Mouse (Mus musculus) cerebellum, postnatal 14 days (tissue): ENCODE data around the gene Trpc5os.

Source experiments
- DNase-seq, 2 experiments: peaks; one replicate each; pipeline ENCODE4 v3.0.0; 2021; ENCODE audit warnings: mixed read lengths in 2 of 2

Trpc5os gene

DNA sequence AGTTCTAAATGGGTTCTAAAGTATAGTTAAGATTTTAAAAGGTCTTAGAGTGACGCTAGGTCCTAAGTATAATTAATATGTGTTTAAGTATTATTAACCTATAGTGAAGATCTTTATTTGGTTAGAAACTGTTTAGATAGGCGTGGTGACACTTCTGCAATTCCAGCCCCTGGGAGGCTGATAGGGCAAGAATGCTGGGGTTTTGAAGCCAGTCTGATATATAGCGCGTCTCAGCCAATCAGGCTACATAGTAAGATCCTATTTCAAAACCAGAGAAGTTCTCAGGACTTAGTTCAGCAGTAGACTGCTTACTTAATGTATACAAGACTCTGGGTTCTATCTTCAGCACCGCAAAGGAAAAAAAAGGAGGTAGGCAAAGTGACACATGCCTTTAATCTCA, at the start of gene Trpc5os:
TSS of gene Trpc5os (plus strand) at position 301 of the 400 bp plus-strand sequence.
- DNase-seq: no peak

DNA sequence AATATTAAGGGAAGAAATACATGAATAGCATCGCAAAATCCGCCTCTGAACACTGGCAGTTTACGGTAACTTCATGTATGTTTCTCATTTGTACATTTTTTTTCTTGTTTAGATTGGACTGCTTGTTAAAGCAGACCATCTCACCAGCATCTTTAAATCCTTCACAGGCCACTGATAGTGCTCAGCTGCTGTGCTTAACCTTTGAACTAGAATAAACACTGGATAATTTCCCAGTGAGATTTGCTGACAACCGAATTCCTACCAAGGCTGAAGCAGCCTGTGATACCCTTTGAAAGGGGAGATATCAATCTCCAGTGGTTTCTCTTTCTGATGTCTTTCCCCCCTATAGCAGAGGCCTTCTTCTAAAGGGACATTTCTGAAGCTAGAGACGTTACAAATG, 48.3 kb upstream of the Trpc5os start:
- DNase-seq: no peak

DNA sequence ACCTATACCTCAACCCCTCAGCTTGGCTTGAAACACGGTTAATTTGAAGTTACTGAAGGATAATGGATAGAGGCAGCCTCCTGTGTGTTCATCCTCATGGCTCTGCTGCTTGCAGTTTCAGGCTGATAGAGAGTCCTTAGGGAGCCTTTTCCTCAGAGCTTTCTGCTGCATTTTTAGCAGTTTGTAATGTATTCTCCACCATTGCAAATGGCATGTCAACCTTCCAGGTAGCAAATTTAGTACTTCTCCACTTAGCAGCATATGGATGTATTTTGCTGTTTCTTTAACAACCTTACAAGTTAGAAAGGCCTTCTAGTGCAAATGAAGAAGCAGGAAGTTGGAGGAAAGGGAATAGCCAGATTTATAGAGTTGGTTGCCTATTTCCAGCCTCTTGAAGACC, 36.1 kb upstream of the Trpc5os start:
- DNase-seq: no peak

- DNase-seq: no peak
Observed at GRCm38 (mm10) chrX:144421091-144421490, 35.3 kb upstream of the Trpc5os start.

GRCm38 (mm10) chrX:144423848-144424247, 32.5 kb upstream of the Trpc5os start:
- DNase-seq: no peak

GRCm38 (mm10) chrX:144464416-144464815, 8.0 kb downstream of the Trpc5os start:
- DNase-seq: peak; percentile 14 to 26

DNA sequence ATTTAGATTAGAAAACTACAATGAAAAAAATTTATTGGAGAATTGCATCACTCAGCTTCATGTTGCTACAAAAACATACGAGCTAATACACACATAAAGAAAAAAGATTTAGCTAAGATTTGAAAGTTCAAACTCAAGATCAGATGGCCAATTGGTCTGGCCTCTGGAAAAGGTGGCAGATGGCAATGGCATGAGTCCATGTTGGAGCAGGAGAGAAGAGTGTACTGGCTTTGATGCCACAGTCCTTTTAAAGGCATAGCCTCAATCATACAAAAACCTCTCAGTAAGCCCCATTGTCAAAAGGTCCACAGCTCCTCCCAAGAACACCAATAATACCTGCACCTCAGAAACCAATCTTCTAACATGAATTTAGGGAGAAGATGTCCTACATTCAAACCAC, 35.0 kb downstream of the Trpc5os start:
- peak; percentile 76 to 78 for DNase-seq

- DNase-seq: no peak
Observed at GRCm38 (mm10) chrX:144523239-144523638, 66.9 kb downstream of the Trpc5os start.

DNA sequence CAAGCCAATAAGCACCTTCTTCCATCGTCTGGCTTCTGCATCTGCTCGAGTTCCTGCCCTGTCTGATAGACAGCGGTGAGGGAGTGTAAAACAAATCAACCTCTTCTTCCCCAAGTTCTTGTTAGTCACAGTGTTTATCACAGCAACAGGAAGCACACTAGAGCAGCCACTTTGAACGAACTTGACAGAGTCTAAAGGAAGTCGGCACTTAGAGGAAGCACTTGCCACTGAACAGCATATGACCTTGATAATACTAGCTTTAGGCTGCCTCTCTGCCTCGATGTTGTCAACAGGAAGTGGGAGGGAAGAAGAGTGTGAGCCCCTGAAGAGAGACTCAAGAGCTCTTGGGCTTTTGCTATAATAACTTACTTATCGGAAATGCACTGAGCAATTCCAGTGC, 69.7 kb downstream of the Trpc5os start:
- DNase-seq: no peak
